ENCODE assay signal across 18 mouse cellular contexts in the genomic region with DNA sequence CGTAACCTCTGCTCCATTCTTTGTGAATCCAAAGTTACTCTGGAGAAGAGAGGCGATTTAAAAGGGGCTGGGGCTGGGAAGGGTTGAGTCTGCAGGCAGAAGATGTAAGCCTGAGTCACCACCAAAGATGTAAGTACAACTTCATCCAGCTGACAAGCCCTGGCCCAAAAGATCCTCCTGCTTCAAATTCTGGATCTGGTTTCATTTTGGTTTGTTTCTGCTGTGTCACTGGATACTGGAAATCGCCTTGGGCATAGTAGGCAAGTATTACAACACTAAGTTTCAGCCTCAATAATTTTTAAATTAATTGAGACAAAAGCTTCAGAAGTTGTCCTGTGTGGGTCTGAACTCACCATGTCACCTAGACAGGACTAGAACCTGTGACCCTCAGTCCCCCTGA.
"Had no signal": no experiment of that assay in that cellular context is flagged by ENCODE, and none has a peak within 500 bp of the region (broad histone marks: within the 10 kb centered on the region; RNA-seq: fewer than 3 reads in every experiment).

No protein-coding gene starts in this region.

- H3K4me1 ChIP-seq: lung, embryonic 15.5 days; stomach, embryonic 15.5 days had no signal

- H3K36me3 ChIP-seq: liver, embryonic 15.5 days; lung, embryonic 15.5 days; midbrain, embryonic 12.5 days; neural tube, embryonic 12.5 days; stomach, embryonic 15.5 days had no signal

- H3K9ac ChIP-seq: liver, embryonic 15.5 days; liver, postnatal 0 days; lung, embryonic 15.5 days; midbrain, embryonic 12.5 days; neural tube, embryonic 12.5 days; stomach, embryonic 15.5 days had no signal

- DNase-seq: liver, postnatal 0 days; lung, adult 2 months; lung, postnatal 14 days; lung, postnatal 36 days; midbrain, embryonic 14.5 days; right cerebral cortex, postnatal 14 days; thymus, adult 2 months; thymus, postnatal 25 days; thymus, postnatal 4 days had no signal

- H3K27me3 ChIP-seq: liver, embryonic 15.5 days; lung, embryonic 15.5 days; neural tube, embryonic 12.5 days; stomach, embryonic 15.5 days had no signal

- H3K9me3 ChIP-seq: liver, embryonic 15.5 days; lung, embryonic 15.5 days; midbrain, embryonic 12.5 days; neural tube, embryonic 12.5 days; stomach, embryonic 15.5 days had no signal

- ATAC-seq: liver, postnatal 0 days; lung, postnatal 0 days; midbrain, embryonic 16.5 days had no signal

- H3K4me3 ChIP-seq: liver, embryonic 15.5 days; lung, embryonic 15.5 days; midbrain, embryonic 12.5 days; neural tube, embryonic 12.5 days; stomach, embryonic 15.5 days had no signal

- H3K4me2 ChIP-seq: liver, embryonic 15.5 days; lung, embryonic 15.5 days; midbrain, embryonic 12.5 days; neural tube, embryonic 12.5 days; stomach, embryonic 15.5 days had no signal

- H3K27ac ChIP-seq: liver, embryonic 15.5 days; lung, embryonic 15.5 days; macrophage; midbrain, embryonic 12.5 days; neural tube, embryonic 12.5 days; stomach, embryonic 15.5 days; stomach, postnatal 0 days had no signal
